ENCODE assay signal across 9 mouse cellular contexts in genomic region chr9:35559009-35559890, GRCm38 (mm10). TPM values are rescaled to one million over a fixed set of nuclear protein-coding genes. Genes with fewer than 3 reads are reported as not detected.
A peak's percentile ranks its signal among the peaks of the same experiment; 100 is the strongest.
DNase-seq lines count a peak whose midpoint lies in the region; ATAC-seq and TF ChIP-seq lines count a peak whose summit lies in the region.
"Had no signal": no experiment of that assay in that cellular context is flagged by ENCODE, and none has a peak within 500 bp of the region (broad histone marks: within the 10 kb centered on the region; RNA-seq: fewer than 3 reads in every experiment).

No protein-coding gene starts in this region.

- no peaks in the 10 kb centered on the region for H3K9me3 ChIP-seq in heart, embryonic 12.5 days (replicated peaks)
- no peaks in the 10 kb centered on the region for H3K9me3 ChIP-seq in kidney, embryonic 16.5 days (ENCODE audit: low read length)

- DNase-seq in CD4-positive, CD25-positive, alpha-beta regulatory T cell, adult 2 months (ENCODE audit: low read depth, low spot score): peak; percentile 89
- peak; percentile 98 for DNase-seq in brain, embryonic 14.5 days (ENCODE audit: low read depth)
- DNase-seq in liver: peak; percentile 81
- DNase-seq in monocyte, adult 2 months (ENCODE audit: low read depth in 1 of 2, low spot score in 2 of 2): peak; percentile 23 to 34
- DNase-seq in spleen, postnatal 14 days (ENCODE audit: low spot score in 2 of 2): peak; percentile 35 to 57

- peaks cover 17% of the 10 kb centered on the region for H3K4me1 ChIP-seq in heart, embryonic 12.5 days (replicated peaks)
- peaks cover 13% of the 10 kb centered on the region for H3K4me1 ChIP-seq in kidney, embryonic 16.5 days (ENCODE audit: insufficient read depth, low read length)

- H3K4me2 ChIP-seq in heart, embryonic 12.5 days: peak overlapping the region; percentile 100
- H3K4me2 ChIP-seq in kidney, embryonic 16.5 days (replicated peaks; ENCODE audit: low read depth, low read length): peak overlapping the region; percentile 96

- H3K27me3 ChIP-seq in heart, embryonic 12.5 days (replicated peaks): 0 out of 2 replicates have a peak, but pooled peaks cover 6% of the 10 kb centered on the region
- H3K27me3 ChIP-seq in kidney, embryonic 16.5 days (ENCODE audit: insufficient read depth, low read length): no peaks in the 10 kb centered on the region

- H3K36me3 ChIP-seq in heart, embryonic 12.5 days: peaks cover 11% of the 10 kb centered on the region
- peaks cover 10% of the 10 kb centered on the region; the same call in 1 of the 2 replicates for H3K36me3 ChIP-seq in kidney, embryonic 16.5 days (ENCODE audit: insufficient read depth, low read length)

- TF ChIP-seq POLR2A in brain, embryonic 14.5 days (IDR thresholded peaks at IDR 0.05; ENCODE audit: borderline replicate concordance, extremely low read depth, insufficient read depth, insufficient read length, poor library complexity, severe bottlenecking): peak; percentile 58; the same call in 1 of the 2 replicates

- H3K9ac ChIP-seq in heart, embryonic 12.5 days: peak overlapping the region; percentile 78
- H3K9ac ChIP-seq in kidney, embryonic 16.5 days (replicated peaks; ENCODE audit: low read length): peak overlapping the region; percentile 77

- peak; percentile 80 for ATAC-seq in erythroblast, adult 5-6 weeks (replicated peaks; ENCODE audit: low FRiP score, poor library complexity, severe bottlenecking)
- peak; percentile 85 for ATAC-seq in heart, embryonic 12.5 days (ENCODE audit: insufficient number of reproducible peaks, low FRiP score)
- peak; percentile 94 for ATAC-seq in kidney, embryonic 16.5 days (ENCODE audit: low FRiP score, low TSS enrichment)

- no peak for TF ChIP-seq CTCF in brain, embryonic 14.5 days (IDR thresholded peaks at IDR 0.05; ENCODE audit: borderline replicate concordance, extremely low read depth, insufficient read depth, insufficient read length)

- 0 out of 2 replicates have a peak overlapping the region, but pooled peaks have one; percentile 46 for H3K27ac ChIP-seq in heart, embryonic 12.5 days (ENCODE audit: poor library complexity, severe bottlenecking)
- peak overlapping the region; percentile 82 for H3K27ac ChIP-seq in kidney, embryonic 16.5 days (ENCODE audit: low read length)

- H3K4me3 ChIP-seq in heart, embryonic 12.5 days: peak overlapping the region; percentile 81
- H3K4me3 ChIP-seq in kidney, embryonic 16.5 days (ENCODE audit: low read length): peak overlapping the region; percentile 93

- 2% methylated on average over 31 of the region's 31 CpGs for whole genome bisulfite sequencing in heart, embryonic 12.5 days
- WGBS in kidney, embryonic 16.5 days: 1% methylated on average over 31 of the region's 31 CpGs

RNA-seq across cellular contexts. Expression of gene Pus3, which starts 0.9 kb away (rescaled TPM):
- 12.6 and 16.1 TPM in 2 replicates for polyA plus RNA-seq in brain, embryonic 14.5 days (2012; rRNA removed)
- total RNA-seq in erythroblast, adult 5-6 weeks (2015; ENCODE audit: low replicate concordance): 1.5 and 9.4 TPM in 2 replicates
- 3.4 and 6.0 TPM in 2 replicates for total RNA-seq in erythroblast, adult 5-6 weeks (2017; ENCODE audit: low replicate concordance)
- 12.3 and 14.0 TPM in 2 replicates for polyA plus RNA-seq in heart, embryonic 12.5 days (2016; fragmentation: Nextera tagmentation; extraction: Ambion mirVana)
- 20.6 and 24.0 TPM in 2 replicates for polyA plus RNA-seq in kidney, embryonic 16.5 days (2015; fragmentation: Nextera tagmentation; extraction: Ambion mirVana)

RNA-seq across cellular contexts. Expression of gene Ddx25, which starts 0.9 kb away (rescaled TPM):
- 11.2 and 15.2 TPM in 2 replicates for polyA plus RNA-seq in brain, embryonic 14.5 days (2012; rRNA removed)
- total RNA-seq in erythroblast, adult 5-6 weeks (2015; ENCODE audit: low replicate concordance): 0.21 TPM in 1 of 2 replicates, not detected in the other
- not detected in 2 replicates for total RNA-seq in erythroblast, adult 5-6 weeks (2017; ENCODE audit: low replicate concordance)
- 1.7 and 2.0 TPM in 2 replicates for polyA plus RNA-seq in heart, embryonic 12.5 days (2016; fragmentation: Nextera tagmentation; extraction: Ambion mirVana)
- polyA plus RNA-seq in kidney, embryonic 16.5 days (2015; fragmentation: Nextera tagmentation; extraction: Ambion mirVana): 2.3 TPM in 2 replicates

RNA-seq across cellular contexts. Expression of gene Pate2, which starts 10.8 kb away (rescaled TPM):
- 1.1 and 1.4 TPM in 2 replicates for polyA plus RNA-seq in brain, embryonic 14.5 days (2012; rRNA removed)
- total RNA-seq in erythroblast, adult 5-6 weeks (2015; ENCODE audit: low replicate concordance): not detected in 2 replicates
- total RNA-seq in erythroblast, adult 5-6 weeks (2017; ENCODE audit: low replicate concordance): not detected in 2 replicates
- polyA plus RNA-seq in heart, embryonic 12.5 days (2016; fragmentation: Nextera tagmentation; extraction: Ambion mirVana): 0.45 and 0.66 TPM in 2 replicates
- polyA plus RNA-seq in kidney, embryonic 16.5 days (2015; fragmentation: Nextera tagmentation; extraction: Ambion mirVana): 0.57 and 0.84 TPM in 2 replicates

RNA-seq across cellular contexts. Expression of gene Hyls1, which starts 10.9 kb away (rescaled TPM):
- 13.4 and 14.5 TPM in 2 replicates for polyA plus RNA-seq in brain, embryonic 14.5 days (2012; rRNA removed)
- 4.8 and 15.4 TPM in 2 replicates for total RNA-seq in erythroblast, adult 5-6 weeks (2015; ENCODE audit: low replicate concordance)
- 5.5 and 6.0 TPM in 2 replicates for total RNA-seq in erythroblast, adult 5-6 weeks (2017; ENCODE audit: low replicate concordance)
- polyA plus RNA-seq in heart, embryonic 12.5 days (2016; fragmentation: Nextera tagmentation; extraction: Ambion mirVana): 13.6 and 14.9 TPM in 2 replicates
- polyA plus RNA-seq in kidney, embryonic 16.5 days (2015; fragmentation: Nextera tagmentation; extraction: Ambion mirVana): 15.3 and 16.4 TPM in 2 replicates

RNA-seq across cellular contexts. Expression of gene Gm1113, which starts 41.2 kb away (rescaled TPM):
- polyA plus RNA-seq in brain, embryonic 14.5 days (2012; rRNA removed): not detected in 2 replicates
- not detected in 2 replicates for total RNA-seq in erythroblast, adult 5-6 weeks (2015; ENCODE audit: low replicate concordance)
- total RNA-seq in erythroblast, adult 5-6 weeks (2017; ENCODE audit: low replicate concordance): not detected in 2 replicates
- not detected in 2 replicates for polyA plus RNA-seq in heart, embryonic 12.5 days (2016; fragmentation: Nextera tagmentation; extraction: Ambion mirVana)
- not detected in 2 replicates for polyA plus RNA-seq in kidney, embryonic 16.5 days (2015; fragmentation: Nextera tagmentation; extraction: Ambion mirVana)
- polyA plus RNA-seq: gonadal fat pad, adult 2 months had no signal

Comparison
In these comparisons a context has a peak if more than half of its experiments do, and no peak if none do; other contexts are left out.
1. Peak in every context shown above with its lines: DNase-seq, ATAC-seq, H3K4me3 ChIP-seq and H3K27ac ChIP-seq.
2. DNase-seq: peak in every context shown above with its lines; median percentile 98 in brain, embryonic 14.5 days; 89 in CD4-positive, CD25-positive, alpha-beta regulatory T cell, adult 2 months; 81 in liver; 46 in spleen, postnatal 14 days; 28 in monocyte, adult 2 months.